Mouse (Mus musculus): ENCODE data around the gene Lnx1.

Gene Lnx1

DNA sequence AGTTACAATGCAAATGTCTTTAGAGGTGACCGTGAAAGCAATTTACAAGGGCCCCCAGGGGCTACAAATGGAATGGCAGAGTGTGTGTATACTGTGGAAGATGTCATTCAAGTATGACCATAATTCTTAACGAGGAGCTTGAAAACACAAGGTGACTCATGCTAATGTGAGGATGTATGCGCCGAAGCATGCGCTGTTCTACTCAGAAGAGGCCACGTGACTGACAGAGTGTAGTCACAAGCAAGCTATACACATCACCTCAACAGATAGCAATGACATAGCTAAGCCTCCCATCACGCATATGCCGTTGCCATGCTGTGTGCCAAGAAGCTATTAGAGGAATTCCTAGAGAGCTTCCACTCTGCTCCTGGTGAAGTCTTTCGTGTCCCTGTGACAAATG is 5.2 kb downstream of the Lnx1 start:
- no peak for DNase-seq (ENCODE audit: low spot score in 2 of 2)

DNA sequence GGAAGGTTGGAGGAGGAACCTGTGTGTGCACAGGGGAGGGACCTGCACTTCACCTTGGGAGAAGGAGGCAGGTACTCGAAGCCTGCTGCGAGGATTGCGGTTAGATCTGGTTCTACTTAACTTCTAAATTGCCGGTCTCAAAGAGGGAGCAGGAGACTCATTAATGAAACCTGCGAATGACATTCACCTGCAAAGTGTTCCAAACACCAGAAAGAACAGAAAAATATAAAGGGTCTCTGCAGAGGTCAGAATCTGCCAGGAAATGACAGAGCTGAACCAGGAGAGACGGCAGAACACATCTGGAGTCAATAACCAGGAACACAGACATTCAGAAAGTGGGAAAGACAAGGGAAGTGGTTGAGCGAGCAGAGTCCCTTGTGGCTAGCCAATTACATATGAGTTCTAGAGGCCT is 8.3 kb downstream of the Lnx1 start:
- no peak for DNase-seq (ENCODE audit: low spot score in 2 of 2)

DNA sequence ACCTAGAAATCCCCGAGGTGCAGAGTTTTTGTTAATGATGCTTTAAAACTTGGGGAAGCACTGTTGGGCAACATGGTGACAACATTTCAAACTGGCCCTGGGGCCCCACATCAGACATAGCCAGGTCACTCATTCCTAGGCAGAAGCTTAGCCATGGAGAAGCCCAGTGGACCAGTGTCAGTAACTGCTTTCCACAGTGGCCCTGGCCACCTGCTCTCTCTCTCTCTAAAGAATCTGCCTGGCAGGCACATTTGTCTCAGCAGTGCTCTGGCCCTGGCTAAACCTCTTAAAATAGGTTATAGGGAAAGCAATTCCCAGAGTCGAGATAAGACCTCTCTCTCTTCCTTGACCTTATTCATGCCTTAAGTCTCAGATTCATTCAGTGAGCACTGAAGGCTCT is 8.9 kb downstream of the Lnx1 start:
- no peak for DNase-seq (ENCODE audit: low spot score in 2 of 2)

DNA sequence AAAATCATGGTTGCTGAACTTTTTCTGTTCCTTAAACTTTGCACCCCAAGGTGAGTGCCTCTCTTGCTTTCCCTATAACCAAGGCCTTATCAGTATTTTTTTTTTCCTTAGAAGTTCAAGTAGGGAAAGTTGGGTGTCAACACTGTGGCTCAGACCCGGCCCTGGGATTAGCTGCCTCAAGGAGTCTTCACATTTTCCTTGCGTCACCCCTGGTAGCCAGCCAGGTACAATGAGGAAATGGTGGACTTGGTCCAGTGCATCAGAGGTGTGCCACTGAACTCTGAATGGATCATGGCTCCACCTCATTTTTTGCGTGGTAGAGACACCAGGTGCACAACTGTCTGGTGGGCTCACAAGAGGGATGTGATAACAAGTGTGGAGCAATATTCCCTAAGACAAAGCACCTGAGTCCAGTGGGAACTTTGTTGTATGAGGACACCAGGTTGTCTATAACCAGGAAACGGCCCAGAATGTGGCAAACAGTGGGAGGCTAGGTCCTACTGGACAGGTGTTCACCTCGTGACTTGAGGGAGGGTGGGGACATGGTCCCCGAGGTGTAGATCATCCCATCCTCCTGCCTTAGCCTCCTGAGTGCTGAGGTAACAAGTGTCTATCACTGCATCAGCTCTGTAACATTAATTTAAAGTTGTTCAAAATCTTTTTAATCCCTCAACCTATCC is 10.2 kb downstream of the Lnx1 start:
- DNase-seq (ENCODE audit: low spot score in 2 of 2), result no peak

DNA sequence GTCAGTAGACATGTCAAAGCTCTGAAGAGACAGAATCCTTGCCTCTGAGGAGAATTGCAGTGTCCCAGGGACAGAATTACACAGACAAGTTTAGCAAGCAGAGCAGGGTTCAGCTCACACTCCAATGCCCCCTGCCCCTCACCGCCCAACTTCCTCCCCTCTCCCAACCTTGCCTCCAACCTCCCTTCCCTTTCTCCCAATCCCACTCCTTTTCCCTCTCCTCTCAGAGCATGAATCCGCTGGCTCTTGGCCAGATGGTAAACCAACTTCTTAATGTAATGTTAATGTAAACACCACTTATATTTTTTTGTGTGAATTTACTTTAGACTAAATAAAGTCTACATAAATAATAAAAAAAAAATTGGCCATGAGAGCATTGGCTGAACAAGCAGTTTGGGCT is 13.9 kb downstream of the Lnx1 start:
- DNase-seq (ENCODE audit: low spot score in 2 of 2), result no peak

DNA sequence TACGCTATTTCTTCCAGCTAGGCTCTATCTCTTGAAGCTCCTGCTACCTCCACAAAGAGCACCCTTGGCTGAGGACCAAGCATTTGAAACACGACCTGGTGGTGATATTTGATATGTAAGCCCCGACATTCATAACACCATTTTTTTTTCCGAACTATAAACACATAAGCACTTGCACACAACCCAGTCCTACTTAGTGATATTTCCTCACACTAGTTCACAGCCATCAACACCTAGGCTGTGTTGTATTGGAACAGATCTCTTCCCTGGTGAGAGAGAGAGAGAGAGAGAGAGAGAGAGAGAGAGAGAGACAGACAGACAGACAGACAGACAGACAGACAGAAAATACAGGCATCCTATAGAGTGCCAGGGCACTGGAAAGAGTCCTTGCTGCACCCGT is 17.8 kb downstream of the Lnx1 start:
- DNase-seq (ENCODE audit: low spot score in 2 of 2), result no peak

DNA sequence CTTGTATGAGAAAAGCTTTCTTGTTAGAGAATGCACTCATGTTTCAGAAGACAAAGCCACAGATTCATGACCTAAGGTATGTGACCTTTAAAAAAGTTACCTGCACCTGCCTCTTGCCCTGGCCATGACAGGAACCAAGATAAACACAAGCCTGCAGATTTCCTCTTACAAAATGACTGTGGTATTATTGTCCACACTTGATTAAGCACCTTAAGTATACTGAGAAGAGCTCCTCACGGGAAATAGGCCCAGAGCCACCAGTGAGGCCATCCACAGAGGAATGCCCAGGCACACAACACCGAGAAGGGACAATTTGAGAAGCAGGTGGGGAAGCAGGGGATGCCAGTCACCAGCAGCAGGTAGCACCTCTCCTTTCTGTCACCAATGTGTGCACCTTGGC is 18.9 kb downstream of the Lnx1 start:
- DNase-seq (ENCODE audit: low spot score in 2 of 2), result no peak

DNA sequence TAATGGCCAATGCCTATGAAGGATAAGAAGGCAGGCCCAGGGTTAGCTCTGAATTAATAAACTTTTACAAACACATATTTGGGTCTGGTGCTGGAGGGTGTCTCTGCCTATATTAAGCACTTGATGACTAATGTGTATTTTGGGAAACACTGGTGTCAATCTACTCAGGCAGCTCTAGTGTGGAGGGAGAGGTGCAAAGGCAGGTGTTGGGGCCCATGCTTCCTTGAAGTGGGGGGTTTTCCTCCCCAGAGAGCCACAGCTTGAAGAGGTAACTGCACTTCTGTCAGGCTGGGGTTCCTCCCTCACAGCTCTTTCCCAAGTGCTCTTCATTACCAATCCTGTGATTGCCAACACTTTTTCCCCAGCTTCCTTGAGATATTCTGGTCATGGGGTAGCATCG is 20.0 kb downstream of the Lnx1 start:
- DNase-seq (ENCODE audit: low spot score in 2 of 2), result no peak

DNA sequence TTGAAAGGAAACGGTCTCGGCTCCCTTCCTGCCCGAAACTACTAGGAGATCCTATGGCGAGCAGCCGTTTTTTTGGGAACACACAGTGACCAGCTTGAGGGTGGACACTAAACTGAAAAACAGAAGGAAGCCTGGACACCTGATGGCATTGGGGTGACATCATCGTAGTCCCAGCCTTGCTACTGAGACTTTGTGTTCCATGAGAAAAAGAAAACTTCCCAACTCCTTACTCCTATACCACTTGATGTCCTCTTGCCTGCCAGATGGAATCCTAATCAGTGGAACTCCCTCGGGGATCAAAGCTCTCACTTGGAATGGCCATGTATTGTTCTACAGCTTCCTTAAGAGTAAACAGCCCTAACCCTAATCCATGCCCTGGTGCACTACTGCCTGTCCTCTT is 23.1 kb downstream of the Lnx1 start:
- no peak for DNase-seq (ENCODE audit: low spot score in 2 of 2)

DNA sequence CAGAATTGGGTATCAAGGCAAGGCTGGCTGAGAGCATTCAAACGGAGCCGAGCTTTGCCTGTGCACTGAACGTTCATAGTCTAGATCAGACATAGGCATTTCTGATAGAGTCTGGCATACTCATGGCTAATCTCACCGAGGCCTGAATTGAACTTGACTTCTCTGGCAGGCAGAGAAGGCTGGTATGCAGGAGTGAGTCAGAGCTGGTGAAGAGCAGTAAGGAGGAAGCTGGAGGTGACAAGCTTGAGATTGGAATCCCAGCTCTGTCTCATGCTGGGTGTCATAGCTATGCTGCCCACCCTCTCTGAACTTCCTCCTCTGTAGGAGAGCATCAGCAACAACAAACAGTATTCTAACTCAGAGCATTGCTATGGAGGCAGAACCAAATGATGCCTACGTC is 24.0 kb downstream of the Lnx1 start:
- DNase-seq (ENCODE audit: low spot score in 2 of 2), result no peak

DNA sequence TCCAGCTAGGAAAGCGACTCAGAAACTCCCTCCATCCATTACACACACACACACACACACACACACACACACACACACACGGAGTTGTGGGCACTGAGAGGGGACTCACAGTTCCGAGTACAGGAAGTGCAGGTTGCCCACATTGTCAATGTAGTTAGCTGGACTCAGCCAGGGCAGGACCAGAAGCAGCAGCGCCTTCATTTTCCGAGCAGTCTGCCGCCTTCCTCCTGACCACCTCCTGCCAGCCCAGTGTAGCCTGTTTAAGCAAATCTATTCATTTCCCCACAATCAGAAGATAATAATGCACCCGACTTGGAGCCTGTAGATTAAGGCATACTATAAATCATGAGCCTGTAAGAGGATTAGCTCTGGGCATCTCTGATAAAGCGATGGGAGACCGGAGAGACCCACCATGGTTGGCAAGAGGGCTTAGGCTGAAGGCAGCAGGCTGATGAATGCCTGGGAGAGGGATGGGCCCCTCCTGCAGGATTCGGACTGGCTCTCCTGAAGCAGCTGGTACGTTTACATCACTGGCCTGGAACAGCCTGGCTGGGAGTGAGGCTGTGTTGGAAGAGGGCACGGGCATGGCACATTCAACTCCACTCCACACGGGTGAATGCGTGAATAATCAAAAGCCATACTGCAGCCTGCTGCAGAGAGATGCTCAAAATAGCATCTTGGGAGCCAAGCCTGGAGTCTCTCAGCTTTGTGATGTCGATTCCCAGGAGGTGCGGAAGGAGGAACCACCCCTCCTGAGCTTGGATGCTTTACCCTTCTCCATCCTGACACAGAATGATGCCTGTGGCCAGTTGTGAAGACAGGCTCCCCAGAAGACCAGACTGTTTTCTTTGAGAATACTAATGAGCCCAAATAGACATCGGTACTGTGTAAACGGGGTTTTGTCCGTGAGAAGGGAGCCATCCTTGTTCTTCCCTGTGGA is 25.0 kb downstream of the Lnx1 start:
- DNase-seq (ENCODE audit: low spot score in 2 of 2), result no peak

DNA sequence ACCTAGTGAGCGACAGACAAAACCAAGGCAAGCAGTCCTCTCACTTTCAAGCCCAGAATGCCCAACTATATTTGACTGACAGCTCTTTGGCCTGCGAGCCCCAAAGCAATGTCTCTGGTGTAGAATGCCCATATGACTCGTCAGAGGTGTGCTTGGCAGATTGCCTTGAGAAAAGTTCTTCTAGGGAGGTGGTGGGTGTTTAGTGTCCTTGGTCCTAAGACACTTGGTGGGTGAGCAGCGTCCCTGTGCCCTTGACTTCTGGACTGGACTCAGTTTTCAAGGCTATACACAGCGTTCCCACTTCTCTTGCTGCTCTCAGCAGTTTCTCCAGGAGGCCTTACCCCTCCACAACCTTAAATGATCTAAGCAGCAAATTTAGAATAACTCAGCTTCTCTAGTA is 30.2 kb downstream of the Lnx1 start:
- peak in 1 of 2 experiments; percentile 47 for DNase-seq (ENCODE audit: low spot score in 2 of 2)

DNA sequence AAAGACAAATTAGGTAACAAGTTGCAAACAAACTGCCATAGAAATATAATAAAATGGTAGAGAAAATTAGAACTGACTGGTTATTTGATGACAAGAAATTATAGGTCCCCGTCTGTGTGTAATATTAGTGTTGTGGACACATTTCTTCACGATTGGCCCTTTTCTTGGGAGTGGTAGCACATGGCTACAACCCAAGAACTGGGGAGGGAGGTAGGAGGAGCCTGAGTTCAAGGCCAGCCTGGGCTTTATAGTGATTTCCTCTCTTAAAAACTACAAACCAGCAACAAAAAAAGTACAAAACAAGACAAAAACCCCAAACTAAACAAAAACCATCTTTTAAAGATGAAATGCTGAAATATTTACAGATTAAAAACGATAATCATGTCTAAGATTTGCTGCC is 31.8 kb downstream of the Lnx1 start:
- DNase-seq (ENCODE audit: low spot score in 2 of 2), result no peak

DNA sequence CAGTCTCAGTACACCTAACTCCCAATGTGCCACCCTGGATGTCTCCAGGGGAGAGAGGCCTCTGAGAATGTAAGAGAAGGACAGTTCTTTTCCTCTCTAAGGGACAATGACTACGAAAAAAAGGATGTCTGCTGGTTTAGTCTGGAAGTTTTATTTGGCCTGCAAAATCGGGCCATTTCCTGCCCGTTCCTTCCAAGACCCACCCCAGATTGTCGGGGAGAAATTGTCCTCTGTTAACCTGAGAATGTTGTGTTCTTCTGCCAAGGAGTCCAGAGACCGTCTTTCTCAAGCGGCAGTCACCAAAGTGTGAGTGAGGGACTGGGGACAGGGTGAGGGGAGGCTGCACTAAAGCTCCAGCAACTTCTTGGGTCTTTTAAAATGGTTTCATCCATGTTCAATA is 32.8 kb downstream of the Lnx1 start:
- no peak for DNase-seq (ENCODE audit: low spot score in 2 of 2)

DNA sequence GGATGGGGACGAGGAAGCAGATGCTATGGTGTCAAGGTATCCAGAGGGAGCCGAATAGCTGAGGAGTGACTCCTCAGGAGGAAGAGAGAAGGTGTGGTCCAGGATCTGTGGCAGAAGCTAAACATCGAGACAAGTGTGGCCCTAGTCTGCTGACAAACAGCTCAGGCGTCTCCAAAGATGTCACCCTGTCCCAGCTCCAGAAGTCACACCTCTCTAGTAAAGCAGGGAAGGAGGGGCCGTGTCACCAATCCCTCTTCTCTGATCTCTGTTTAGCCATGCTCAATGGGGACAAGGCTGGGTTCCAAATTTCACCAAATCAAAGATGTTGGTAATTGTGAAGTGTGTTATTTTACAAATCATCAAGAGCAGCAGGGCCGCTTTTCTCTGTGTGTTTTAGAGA is 33.8 kb downstream of the Lnx1 start:
- DNase-seq (ENCODE audit: low spot score in 2 of 2), result no peak

DNA sequence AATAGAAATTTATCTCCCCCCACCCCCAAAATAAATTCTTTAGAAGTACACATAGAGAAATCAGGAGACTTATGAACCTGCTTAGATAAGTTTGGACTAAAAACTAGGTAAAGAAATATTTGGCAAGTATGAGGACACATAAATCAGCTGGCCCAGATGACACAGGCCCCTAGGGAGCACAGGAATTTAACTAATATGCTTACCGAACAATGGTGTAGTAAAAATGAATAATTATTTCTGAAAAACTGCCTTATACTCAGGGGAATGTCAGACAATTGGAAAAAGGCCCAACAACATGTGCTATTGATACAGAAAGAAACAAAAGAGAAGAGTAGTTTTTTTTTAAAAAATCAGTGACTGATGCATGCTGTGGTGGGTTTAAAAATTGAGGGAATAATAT is 40.1 kb downstream of the Lnx1 start:
- DNase-seq (ENCODE audit: low spot score in 2 of 2), result no peak

DNA sequence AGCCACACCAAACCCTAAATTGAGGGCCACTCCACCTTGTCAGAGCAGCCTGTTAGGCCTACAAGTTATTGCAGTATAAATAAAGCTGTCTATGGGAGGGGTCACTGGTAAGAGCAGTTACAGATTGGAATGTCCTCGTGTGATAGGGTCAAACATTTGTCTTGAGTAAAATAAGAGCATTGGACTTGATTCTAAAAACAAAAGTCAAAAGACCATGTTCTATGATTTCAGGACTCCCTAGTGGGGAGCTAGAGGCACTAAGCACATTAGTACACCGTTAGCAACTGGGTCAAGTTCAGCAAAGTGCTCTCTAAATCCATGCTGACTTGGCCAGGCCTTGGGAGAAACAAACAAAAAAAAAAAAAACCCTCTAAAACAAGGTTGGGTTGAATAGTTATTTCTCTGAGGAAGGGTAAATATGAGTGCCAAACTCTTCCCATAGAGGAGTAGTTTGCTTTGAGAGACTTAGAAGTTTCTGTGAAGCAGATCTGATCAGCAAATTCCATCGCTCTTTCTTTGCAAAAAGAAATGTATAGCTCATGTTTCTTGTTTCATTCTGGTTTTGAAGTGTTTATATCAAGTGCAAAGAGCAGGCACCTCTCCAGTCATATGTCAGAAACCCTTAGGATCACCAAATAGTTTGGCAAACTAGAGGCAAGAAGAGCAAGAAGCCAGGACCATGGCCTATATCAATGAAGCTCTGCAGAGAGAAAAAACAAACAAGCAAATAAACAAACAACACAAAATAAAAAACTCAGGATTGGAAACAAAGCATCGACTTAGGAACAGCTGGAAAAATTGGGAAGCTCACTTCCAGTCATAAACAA is 40.8 kb downstream of the Lnx1 start:
- no peak for DNase-seq (ENCODE audit: low spot score in 2 of 2)

DNA sequence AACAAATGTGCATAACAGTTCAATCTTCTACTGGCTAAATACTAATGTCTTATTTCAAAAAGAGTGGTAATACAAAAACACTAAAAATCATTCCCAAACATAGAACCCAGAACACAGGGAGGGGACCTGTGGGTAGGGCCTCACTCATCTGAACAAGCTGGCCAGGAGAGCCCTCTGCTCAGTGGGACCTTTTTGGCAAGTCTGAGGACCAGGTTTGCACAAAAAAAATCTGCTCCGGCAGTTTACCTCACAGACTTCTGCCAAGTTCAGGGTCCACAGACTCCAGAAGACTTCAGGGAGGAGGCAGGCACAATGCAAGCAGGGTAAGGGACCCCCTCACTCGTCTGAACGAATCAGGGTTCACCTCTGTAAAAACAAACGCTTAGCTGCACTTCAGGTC is 42.9 kb downstream of the Lnx1 start:
- DNase-seq (ENCODE audit: low spot score in 2 of 2), result no peak

DNA sequence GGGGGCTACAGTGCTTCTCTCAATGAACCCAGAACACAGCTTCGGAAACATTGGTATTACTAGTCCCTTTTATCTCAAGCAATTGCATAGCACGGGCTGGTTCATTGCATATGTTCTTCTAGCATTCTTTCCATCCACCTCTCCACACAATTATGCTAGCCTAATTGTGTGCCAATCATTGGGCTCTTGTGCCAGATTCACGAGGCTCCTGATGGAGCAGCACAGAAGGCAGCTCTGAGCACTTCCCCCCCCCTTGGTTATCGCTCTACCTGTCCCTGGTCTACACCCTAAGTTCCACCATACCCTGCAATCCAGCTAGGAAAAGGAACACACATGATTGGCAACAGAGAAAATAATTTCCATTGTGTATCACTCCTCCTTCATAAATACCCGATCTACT is 43.4 kb downstream of the Lnx1 start:
- no peak for DNase-seq (ENCODE audit: low spot score in 2 of 2)

DNA sequence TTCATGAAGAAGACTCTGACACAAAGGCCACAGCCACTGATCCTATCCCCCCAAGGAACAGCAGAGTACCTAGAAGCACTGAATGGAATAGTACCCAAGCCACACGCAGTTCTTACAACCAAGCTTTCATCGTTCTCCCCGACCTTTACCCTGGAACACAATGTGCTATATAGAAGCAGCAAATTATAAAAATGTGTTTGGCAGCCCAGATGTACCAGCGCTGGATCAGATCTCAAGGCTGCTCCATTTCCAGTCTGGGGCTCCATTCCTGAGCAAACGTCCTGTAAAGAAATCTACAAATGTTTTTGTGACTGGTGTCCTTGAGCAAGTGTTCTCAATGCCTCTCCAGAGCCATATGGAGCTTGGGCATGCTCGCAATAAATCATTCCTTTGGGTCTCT is 44.8 kb downstream of the Lnx1 start:
- DNase-seq (ENCODE audit: low spot score in 2 of 2), result no peak

DNA sequence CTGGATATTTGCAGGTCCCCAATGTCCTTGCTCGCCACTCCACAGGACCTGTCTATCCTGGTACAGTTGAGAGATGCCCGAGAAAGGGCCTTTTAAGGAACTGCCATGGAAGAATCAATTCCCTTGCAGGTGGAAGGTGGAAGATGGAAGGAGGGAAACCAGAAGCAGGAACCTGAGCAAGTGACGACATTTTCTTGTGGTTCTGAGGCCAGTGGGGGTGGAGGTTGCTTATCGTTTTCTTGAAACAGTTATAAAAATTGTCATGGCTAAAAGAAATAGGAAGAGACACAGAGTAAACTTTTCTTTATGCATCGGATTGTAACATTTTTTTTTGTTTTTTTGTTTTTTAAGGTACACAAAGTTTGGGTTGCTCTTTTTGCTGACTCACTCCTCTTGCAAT is 46.3 kb downstream of the Lnx1 start:
- no peak for DNase-seq (ENCODE audit: low spot score in 2 of 2)

DNA sequence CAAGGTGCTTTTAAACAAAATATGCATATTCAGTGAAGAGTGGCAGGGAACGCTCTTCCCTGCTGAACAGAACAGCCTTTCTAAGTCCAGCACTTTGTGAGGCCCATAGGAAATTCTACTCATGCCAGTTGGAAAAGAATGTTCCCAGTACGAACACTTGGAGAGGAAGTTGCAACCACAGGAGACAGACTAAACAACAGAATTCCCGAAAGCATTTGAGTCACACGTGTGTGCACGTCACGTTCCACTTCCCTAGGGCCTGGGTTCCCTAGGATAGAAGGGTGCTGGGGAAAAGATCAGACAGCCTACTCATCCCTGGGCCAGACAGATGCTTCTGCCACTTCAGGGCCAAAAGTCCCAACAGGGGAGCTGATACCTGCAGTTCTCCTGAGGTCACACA is 48.2 kb downstream of the Lnx1 start:
- no peak for DNase-seq (ENCODE audit: low spot score in 2 of 2)

DNA sequence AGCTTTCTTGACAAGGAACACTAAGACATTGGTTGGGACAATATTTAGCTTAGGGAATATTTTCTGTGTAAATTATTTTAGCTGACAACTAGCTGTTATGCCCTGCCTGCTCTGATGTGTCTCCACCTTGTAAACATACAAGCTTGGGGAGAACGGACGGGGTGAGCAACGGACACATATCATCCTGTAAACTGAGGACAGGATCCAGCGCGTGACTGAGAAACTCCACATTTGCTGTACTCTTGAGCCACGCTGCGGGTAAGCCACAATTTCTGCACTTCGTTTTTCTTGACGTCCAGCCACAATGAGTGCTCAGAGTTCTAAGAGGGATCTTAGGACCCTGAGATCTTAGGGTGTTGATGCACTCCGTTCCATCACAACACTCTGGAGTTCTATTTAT is 48.9 kb downstream of the Lnx1 start:
- DNase-seq (ENCODE audit: low spot score in 2 of 2), result no peak
